Mouse (Mus musculus) cortical plate, adult 2 months (tissue): ENCODE measurements around the gene Actl6a.
"Not testable (repeated sequence)": the region's sequence is repeated elsewhere in the genome, so short reads cannot be mapped to it uniquely, and the experiment has no call there.

Source experiments
- CTCF ChIP-seq: fragments of 200-500 bp; IDR thresholded peaks from 2 replicates; pipeline ENCODE4 v1.5.1; 2011; ENCODE audit warnings: mild to moderate bottlenecking, control low read depth, low read length; ENCODE audit not compliant: insufficient read depth; ENCODE audit errors: extremely low read depth
- POLR2A ChIP-seq: fragments of 200-500 bp; IDR thresholded peaks from 2 replicates; pipeline ENCODE4 v1.6.1; 2011; ENCODE audit warnings: mild to moderate bottlenecking, low read length, control low read depth; ENCODE audit not compliant: insufficient read depth; ENCODE audit errors: extremely low read depth

DNA sequence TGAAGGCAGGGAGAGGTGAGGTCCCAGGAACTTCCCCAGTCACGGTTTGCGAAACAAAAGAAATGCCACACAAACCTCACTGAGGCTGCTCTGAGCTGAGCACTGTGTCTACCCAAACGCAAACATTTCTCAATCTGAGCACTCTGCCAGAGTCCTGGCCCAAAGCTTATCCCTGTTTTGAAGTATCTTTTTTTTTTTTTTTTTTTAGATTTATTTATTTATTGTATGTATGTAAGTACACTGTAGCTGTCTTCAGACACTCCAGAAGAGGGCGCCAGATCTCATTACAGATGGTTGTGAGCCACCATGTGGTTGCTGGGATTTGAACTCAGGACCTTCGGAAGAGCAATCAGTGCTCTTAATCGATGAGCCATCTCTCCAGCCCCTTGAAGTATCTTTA lies 2.1 kb upstream of the Actl6a start:
- TF ChIP-seq CTCF, POLR2A: not testable (repeated sequence)
